Mouse (Mus musculus) limb, embryonic 10.5 days (tissue): Measurements from ENCODE around the gene Abi3bp. TPM values are rescaled to one million over a fixed set of nuclear protein-coding genes. Genes with fewer than 3 reads are reported as not detected.

Experiments
- DNase-seq: peaks from one replicate; pipeline ENCODE4 v3.0.0-alpha.2; 2017; ENCODE audit warnings: low spot score
- H3K27ac ChIP-seq: fragments of 300-500 bp; sonication (generic); 2 replicates; pipeline ENCODE4 v1.5.1; 2016; ENCODE audit warnings: mild to moderate bottlenecking
- H3K27me3 ChIP-seq: fragments of 300-500 bp; sonication (generic); 2 replicates; pipeline ENCODE4 v1.6.1; 2016; ENCODE audit warnings: low read depth, mild to moderate bottlenecking; ENCODE audit not compliant: poor library complexity, severe bottlenecking
- H3K36me3 ChIP-seq: fragments of 300-500 bp; sonication (generic); 2 replicates; pipeline ENCODE4 v1.6.1; 2016; ENCODE audit warnings: mild to moderate bottlenecking, moderate library complexity
- H3K4me1 ChIP-seq: fragments of 300-500 bp; sonication (generic); 2 replicates; pipeline ENCODE4 v1.6.1; 2016
- H3K4me3 ChIP-seq: fragments of 300-500 bp; sonication (generic); 2 replicates; pipeline ENCODE4 v1.5.1; 2016; ENCODE audit warnings: mild to moderate bottlenecking, moderate library complexity
- H3K9me3 ChIP-seq: fragments of 300-500 bp; sonication (generic); replicated peaks from 2 replicates; pipeline ENCODE4 v1.6.1; 2016; ENCODE audit warnings: mild to moderate bottlenecking
- WGBS: fragments of 180-500 bp; shearing (Covaris S2); methylation state at CpG from one replicate; pipeline ENCODE4 v1.1.7; 2016; 5-methylcytosine and 5-hydroxymethylcytosine counted together
- polyA plus RNA-seq: library from polyadenylated mRNA; unstranded; fragments of >200 nt; fragmentation: Nextera tagmentation; extraction: Ambion mirVana; gene quantifications from 2 replicates; pipeline ENCODE4 v1.2.1, GENCODE M21; 2016

Abi3bp gene
- polyA plus RNA-seq, 1 experiment from 2014 or later = 0.35 TPM

DNA sequence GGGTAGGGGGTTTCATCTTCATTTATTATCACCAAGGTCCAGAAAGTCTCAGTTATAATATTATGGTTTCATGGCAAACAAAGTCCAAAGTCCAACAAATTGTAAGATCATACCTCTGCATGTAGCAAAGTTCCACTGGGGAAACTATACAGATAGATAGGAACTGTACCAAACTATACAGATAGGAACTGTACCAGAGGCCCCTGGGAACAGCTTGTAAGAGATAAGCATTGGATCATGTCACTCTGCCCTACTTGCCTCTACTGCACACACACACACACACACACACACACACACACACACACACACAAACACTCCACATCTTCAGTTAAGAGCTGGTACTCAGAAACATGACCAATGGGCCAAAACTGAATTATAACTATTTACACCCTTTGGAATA is 241.4 kb downstream of the Abi3bp start:
- no peaks in the 10 kb centered on the region for H3K27me3 ChIP-seq

DNA sequence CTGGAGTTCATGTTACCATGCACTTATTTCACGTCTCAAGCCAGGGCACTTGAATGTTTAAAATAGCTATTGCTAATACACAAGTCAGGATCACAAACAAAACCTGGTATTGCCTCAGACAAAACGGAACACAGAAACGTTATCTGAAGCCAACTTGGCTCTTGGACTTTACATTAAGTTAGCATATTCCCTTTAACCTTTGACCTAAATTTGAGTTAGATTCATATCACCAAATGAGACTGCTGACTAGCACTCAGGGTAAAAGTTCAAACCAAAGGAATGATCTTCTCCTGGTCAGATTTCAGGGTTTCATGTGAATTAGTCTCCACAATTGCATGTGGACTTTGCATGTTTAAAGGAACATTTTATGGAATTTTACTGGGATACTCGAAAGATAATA is 244.7 kb downstream of the Abi3bp start:
- 75% methylated on average over 4 of the region's 4 CpGs for WGBS
- Histone ChIP-seq H3K9me3 (no peaks in the 10 kb centered on the region), H3K27me3 (no peaks in the 10 kb centered on the region), H3K4me1 (0 out of 2 replicates have a peak, but pooled peaks cover 3% of the 10 kb centered on the region), H3K36me3 (no peaks in the 10 kb centered on the region), H3K4me3 (no peak overlapping the region), H3K27ac (no peak overlapping the region)
- no peak for DNase-seq

More for the DNA sequence above, 241.4 kb downstream of the Abi3bp start:
- peaks cover 14% of the 10 kb centered on the region for H3K4me1 ChIP-seq
- H3K27ac ChIP-seq = no peak overlapping the region
- no peaks in the 10 kb centered on the region for H3K9me3 ChIP-seq
- H3K4me3 ChIP-seq = no peak overlapping the region
- no peak for DNase-seq
- H3K36me3 ChIP-seq = no peaks in the 10 kb centered on the region

DNA sequence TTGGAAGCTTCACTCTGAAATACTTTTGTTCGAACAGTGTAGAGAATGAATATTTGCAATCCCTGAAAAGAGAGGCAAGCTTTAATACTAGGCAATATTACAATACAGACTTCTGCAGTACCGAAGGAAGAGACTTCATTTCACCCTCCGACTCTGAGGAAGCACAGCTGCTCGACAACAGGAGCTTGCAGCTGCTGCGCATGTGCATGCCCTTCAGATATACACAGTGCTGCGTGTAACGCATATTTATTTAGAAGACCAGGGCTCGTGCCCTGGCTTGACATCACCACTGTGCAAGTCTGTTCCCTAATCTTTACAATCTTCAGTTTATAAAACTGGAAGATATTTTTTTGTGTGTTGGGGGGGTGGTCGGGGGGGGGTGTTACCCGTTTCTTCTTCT is 247.2 kb downstream of the Abi3bp start:
- WGBS = 90% methylated on average over 10 of the region's 10 CpGs
- Histone ChIP-seq H3K4me3 (no peak overlapping the region), H3K36me3 (no peaks in the 10 kb centered on the region), H3K9me3 (no peaks in the 10 kb centered on the region), H3K27ac (no peak overlapping the region), H3K27me3 (no peaks in the 10 kb centered on the region), H3K4me1 (no peaks in the 10 kb centered on the region)
- DNase-seq = no peak

DNA sequence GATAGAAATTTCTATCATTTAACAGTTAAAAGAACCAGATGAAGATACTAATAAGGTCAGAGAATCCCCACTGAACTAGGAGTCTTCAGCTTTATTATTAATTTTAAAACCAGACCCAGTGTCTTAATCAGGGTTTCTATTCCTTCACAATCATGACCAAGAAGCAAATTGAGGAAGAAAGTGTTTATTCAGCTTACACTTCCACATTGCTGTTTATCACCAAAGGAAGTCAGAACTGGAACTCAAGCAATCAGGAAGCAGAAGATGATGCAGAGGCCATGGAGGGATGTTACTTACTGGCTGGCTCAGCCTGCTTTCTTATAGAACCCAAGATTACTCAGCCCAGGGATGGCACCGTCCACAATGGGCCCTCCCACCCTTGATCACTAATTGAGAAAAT is 251.4 kb downstream of the Abi3bp start:
- Histone ChIP-seq H3K36me3 (no peaks in the 10 kb centered on the region), H3K4me1 (no peaks in the 10 kb centered on the region), H3K27ac (no peak overlapping the region), H3K27me3 (no peaks in the 10 kb centered on the region), H3K9me3 (no peaks in the 10 kb centered on the region), H3K4me3 (no peak overlapping the region)
- WGBS = 26% methylated on average over 1 of the region's 1 CpGs
- DNase-seq = no peak

Other genes with a start within 250 kb of the Abi3bp start
- 141 and 150 TPM in 2 replicates for gene Tfg, start 239.6 kb downstream of the Abi3bp start, polyA plus RNA-seq